Mouse (Mus musculus) kidney, postnatal 0 days (tissue): ENCODE data around the gene Cmip. TPM values are rescaled to one million over a fixed set of nuclear protein-coding genes. Genes with fewer than 3 reads are reported as not detected.

Experiments used
- ATAC-seq: fragments of 200-750 bp; cut with Nextera tagmentation; replicated peaks from 2 replicates; pipeline ENCODE4 v1.8.0; 2017; ENCODE audit warnings: low read depth, moderate number of reproducible peaks, moderate TSS enrichment, moderate library complexity; ENCODE audit not compliant: low FRiP score
- DNase-seq: peaks from one replicate; pipeline ENCODE4 v3.0.0-alpha.2; 2016; ENCODE audit warnings: low spot score
- H3K27ac ChIP-seq: fragments of 300-500 bp; sonication (generic); 2 replicates; pipeline ENCODE4 v1.5.1; 2014; ENCODE audit warnings: mild to moderate bottlenecking
- H3K27me3 ChIP-seq: fragments of 300-500 bp; sonication (generic); 2 replicates; pipeline ENCODE4 v1.6.1; 2014; ENCODE audit warnings: low read length, mixed read lengths; ENCODE audit not compliant: insufficient read depth
- H3K36me3 ChIP-seq: fragments of 300-500 bp; sonication (generic); 2 replicates; pipeline ENCODE4 v1.6.1; 2014; ENCODE audit warnings: low read length, mixed read lengths; ENCODE audit not compliant: insufficient read depth
- H3K4me1 ChIP-seq: fragments of 300-500 bp; sonication (generic); replicated peaks from 2 replicates; pipeline ENCODE4 v1.6.1; 2014; ENCODE audit warnings: antibody characterized with exemption, low read length, mixed read lengths; ENCODE audit not compliant: insufficient read depth
- H3K4me2 ChIP-seq: fragments of 300-500 bp; sonication (generic); 2 replicates; pipeline ENCODE4 v1.6.1; 2014; ENCODE audit warnings: mild to moderate bottlenecking, low read length, moderate library complexity, mixed read lengths
- H3K4me3 ChIP-seq: fragments of 300-500 bp; sonication (generic); replicated peaks from 2 replicates; pipeline ENCODE4 v1.5.1; 2014; ENCODE audit warnings: low read depth, low read length
- H3K9ac ChIP-seq: fragments of 300-500 bp; sonication (generic); 2 replicates; pipeline ENCODE4 v1.6.1; 2014; ENCODE audit warnings: low read depth, low read length
- H3K9me3 ChIP-seq: fragments of 300-500 bp; sonication (generic); replicated peaks from 2 replicates; pipeline ENCODE4 v1.6.1; 2016; ENCODE audit warnings: low read length, inconsistent platforms, mixed read lengths
- CTCF ChIP-seq: IDR thresholded peaks from 2 replicates; pipeline ENCODE4 v1.5.1; 2016; ENCODE audit warnings: antibody characterized with exemption, low read depth, mild to moderate bottlenecking, moderate library complexity
- WGBS: fragments of 180-500 bp; shearing (Covaris S2); extraction: QIAGEN DNeasy Blood & Tissue Kit; methylation state at CpG from one replicate; pipeline ENCODE4 v1.1.7; 2014; 5-methylcytosine and 5-hydroxymethylcytosine counted together
- polyA plus RNA-seq: library from polyadenylated mRNA; unstranded; fragments of >200 nt; fragmentation: Nextera tagmentation; extraction: Ambion mirVana; gene quantifications from 2 replicates; pipeline ENCODE4 v1.2.1, GENCODE M21; 2015

Gene Cmip
- polyA plus RNA-seq, 1 experiment from 2014 or later, result 36.8 TPM

GRCm38 (mm10) chr8:117260930-117261475, 4.1 kb downstream of the Cmip start:
- H3K9ac ChIP-seq, result 0 out of 2 replicates have a peak overlapping the region, but pooled peaks have one; percentile 35

DNA sequence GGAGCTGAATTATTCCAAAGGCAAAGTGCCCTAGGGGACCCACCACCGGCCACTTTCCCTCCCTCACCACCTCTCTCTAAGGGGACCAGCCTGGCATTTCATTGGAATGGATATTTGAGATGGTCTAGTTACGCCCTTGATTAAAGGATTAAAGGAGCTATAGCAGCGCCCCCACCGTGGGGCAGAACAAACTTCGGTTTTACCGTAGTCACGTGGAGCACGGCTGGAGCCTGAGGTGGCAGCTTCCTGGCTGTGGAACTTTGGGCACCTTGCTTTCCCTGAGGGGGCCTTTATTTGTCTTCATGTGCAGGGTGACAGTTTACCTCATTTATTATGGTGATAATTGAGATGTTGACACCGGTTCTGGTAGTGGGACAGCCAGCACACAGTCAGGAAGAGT, 4.8 kb downstream of the Cmip start:
- Histone ChIP-seq H3K27ac (no peak overlapping the region), H3K4me3 (no peak overlapping the region), H3K27me3 (no peaks in the 10 kb centered on the region), H3K9ac (no peak overlapping the region), H3K36me3 (no peaks in the 10 kb centered on the region), H3K4me1 (peaks cover 42% of the 10 kb centered on the region), H3K9me3 (no peaks in the 10 kb centered on the region), H3K4me2 (peak overlapping the region; percentile 88)
- DNase-seq (peak; percentile 13), ATAC-seq (no peak)
- 24% methylated on average over 9 of the region's 9 CpGs for WGBS
- TF ChIP-seq CTCF, result no peak

More at GRCm38 (mm10) chr8:117260930-117261475, 4.1 kb downstream of the Cmip start:
- no peaks in the 10 kb centered on the region for H3K36me3 ChIP-seq
- no peaks in the 10 kb centered on the region for H3K9me3 ChIP-seq
- WGBS, result 42% methylated on average over 14 of the region's 14 CpGs
- H3K4me3 ChIP-seq, result no peak overlapping the region; the same call in 1 of the 2 replicates
- ATAC-seq (no peak), DNase-seq (peak; percentile 38)
- H3K27ac ChIP-seq, result 0 out of 2 replicates have a peak overlapping the region, but pooled peaks have one; percentile 31
- no peak for TF ChIP-seq CTCF
- peaks cover 42% of the 10 kb centered on the region for H3K4me1 ChIP-seq
- peak overlapping the region; percentile 88 for H3K4me2 ChIP-seq
- H3K27me3 ChIP-seq, result no peaks in the 10 kb centered on the region

DNA sequence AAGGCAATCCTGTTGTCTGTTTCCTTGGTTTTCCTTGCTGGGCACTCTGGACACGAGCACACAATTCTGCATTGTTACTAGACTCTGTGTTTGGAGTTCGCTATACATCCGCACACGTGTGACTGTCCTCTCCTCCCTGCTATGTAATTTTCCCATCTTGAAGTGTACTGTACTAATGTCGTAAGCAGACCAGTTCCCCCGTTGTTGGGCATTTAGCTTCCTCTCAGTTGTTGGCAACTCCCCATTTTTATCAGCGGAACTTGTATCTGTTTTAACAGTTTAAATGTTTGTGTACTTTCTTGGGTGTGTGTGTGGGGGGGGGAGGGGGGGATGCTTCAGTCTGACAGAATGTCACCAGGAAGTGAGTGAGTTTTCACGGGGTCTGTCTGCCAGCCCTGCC, 5.8 kb downstream of the Cmip start:
- H3K27me3 ChIP-seq, result no peaks in the 10 kb centered on the region
- 54% methylated on average over 8 of the region's 8 CpGs for WGBS
- H3K4me1 ChIP-seq, result peaks cover 42% of the 10 kb centered on the region
- no peak overlapping the region for H3K4me3 ChIP-seq
- no peak for TF ChIP-seq CTCF
- no peaks in the 10 kb centered on the region for H3K9me3 ChIP-seq
- no peak overlapping the region for H3K9ac ChIP-seq
- H3K27ac ChIP-seq, result no peak overlapping the region
- no peak overlapping the region for H3K4me2 ChIP-seq
- DNase-seq (no peak), ATAC-seq (no peak)
- H3K36me3 ChIP-seq, result no peaks in the 10 kb centered on the region

DNA sequence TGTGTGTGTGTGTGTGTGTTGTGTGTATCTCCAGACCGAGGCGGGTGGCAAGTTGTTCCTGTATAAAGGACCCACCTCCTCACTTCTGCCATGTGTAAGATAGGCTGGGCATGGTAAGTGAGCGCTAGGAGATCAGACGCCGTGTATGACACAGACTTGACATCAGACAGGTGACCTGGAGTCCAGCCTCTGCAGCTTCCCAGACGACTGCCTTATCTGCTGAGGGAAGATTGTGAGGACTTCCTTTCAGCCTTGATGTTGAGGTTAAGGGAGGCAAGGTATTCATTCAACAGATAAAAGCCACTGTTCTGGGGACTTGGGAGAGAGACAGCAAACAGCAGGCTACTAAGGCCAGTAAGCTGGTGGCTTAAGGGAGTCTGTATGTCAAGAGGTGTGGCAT, 6.6 kb downstream of the Cmip start:
- TF ChIP-seq CTCF, result no peak
- DNase-seq (no peak), ATAC-seq (no peak)
- Histone ChIP-seq H3K9ac (no peak overlapping the region), H3K4me2 (no peak overlapping the region), H3K27me3 (no peaks in the 10 kb centered on the region), H3K36me3 (no peaks in the 10 kb centered on the region), H3K4me1 (peaks cover 38% of the 10 kb centered on the region), H3K27ac (no peak overlapping the region), H3K9me3 (no peaks in the 10 kb centered on the region), H3K4me3 (no peak overlapping the region)
- WGBS, result 77% methylated on average over 6 of the region's 6 CpGs

DNA sequence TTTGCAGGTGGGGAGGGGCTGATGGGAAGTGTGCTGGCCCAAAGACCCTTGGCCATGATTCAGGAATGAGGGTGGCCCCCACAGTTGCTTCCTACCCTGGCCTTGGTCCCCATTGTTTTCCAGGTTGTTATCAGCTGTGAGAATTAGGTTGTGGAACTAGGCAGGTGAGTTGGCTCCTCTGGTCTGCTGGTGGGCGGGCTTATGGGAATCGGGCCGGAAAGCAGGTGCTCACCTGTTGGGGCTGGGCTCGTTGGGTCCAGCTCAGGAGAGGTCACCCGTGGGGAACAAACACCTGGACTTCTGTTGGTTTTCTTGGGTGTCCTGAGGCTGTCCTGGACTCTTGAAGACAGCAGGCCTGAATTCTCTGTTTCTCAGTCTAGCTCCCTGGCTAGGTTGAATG, 8.2 kb downstream of the Cmip start:
- H3K27ac ChIP-seq, result no peak overlapping the region
- WGBS, result 70% methylated on average over 5 of the region's 5 CpGs
- DNase-seq (no peak), ATAC-seq (no peak)
- no peak overlapping the region for H3K4me3 ChIP-seq
- no peaks in the 10 kb centered on the region for H3K36me3 ChIP-seq
- H3K4me1 ChIP-seq, result peaks cover 22% of the 10 kb centered on the region
- H3K9ac ChIP-seq, result no peak overlapping the region
- no peaks in the 10 kb centered on the region for H3K9me3 ChIP-seq
- no peaks in the 10 kb centered on the region for H3K27me3 ChIP-seq
- no peak for TF ChIP-seq CTCF
- H3K4me2 ChIP-seq, result no peak overlapping the region

DNA sequence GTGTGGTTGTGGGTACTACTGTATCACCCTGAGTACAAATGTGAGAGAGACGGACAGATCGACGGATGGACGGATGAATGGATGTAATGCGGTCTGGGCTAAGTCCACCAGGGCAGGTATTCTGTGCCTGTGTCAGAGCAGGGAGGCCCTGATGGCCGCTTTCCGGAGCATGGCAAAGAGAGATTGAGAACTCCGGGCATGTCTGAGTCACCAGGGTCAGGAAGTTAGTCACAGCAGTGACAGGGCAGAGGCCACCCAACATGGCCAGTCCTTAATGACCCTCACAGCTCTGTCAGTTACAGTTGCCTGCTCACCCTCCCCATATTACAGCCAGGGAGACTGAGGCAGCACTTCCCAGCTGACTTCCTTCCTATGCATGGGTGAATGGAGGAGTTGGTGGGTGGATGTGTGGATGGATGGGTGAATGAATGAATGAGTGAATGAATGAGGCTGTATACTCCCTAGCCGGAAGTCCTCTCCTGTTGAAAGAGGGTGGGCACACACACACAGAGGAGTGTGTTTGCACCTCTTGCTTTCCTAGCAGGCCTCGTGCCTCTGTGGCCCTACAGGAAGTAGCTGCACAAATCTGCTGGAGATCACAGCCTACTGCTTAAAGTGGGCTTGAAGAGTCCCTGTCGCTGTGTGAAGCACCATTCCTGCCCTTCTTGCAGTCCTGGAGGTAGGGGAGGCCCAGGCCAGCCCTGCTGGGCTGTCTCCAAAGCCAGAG, 10.7 kb downstream of the Cmip start:
- H3K36me3 ChIP-seq, result no peaks in the 10 kb centered on the region
- H3K4me3 ChIP-seq, result no peak overlapping the region
- DNase-seq (no peak), ATAC-seq (no peak)
- TF ChIP-seq CTCF, result no peak
- 0 out of 2 replicates have a peak, but pooled peaks cover under 1% of the 10 kb centered on the region for H3K4me1 ChIP-seq
- 76% methylated on average over 11 of the region's 11 CpGs for WGBS
- H3K9ac ChIP-seq, result no peak overlapping the region
- H3K9me3 ChIP-seq, result no peaks in the 10 kb centered on the region
- no peak overlapping the region for H3K27ac ChIP-seq
- no peaks in the 10 kb centered on the region for H3K27me3 ChIP-seq
- H3K4me2 ChIP-seq, result no peak overlapping the region
